Mouse (Mus musculus): ENCODE measurements at regions not wholly inside any gene's neighbourhood (a gene's known extent, or its start where the extent isn't known, plus 50 kb on each side); places are given as distances from the start of the nearest gene placed in this dataset.

- Histone ChIP-seq H3K9ac (no peak overlapping the region), H3K36me3 (no peaks in the 10 kb centered on the region), H3K9me3 (no peaks in the 10 kb centered on the region), H3K4me2 (replicated peaks) (no peak overlapping the region), H3K27me3 (replicated peaks) (no peaks in the 10 kb centered on the region), H3K27ac (no peak overlapping the region), H3K4me1 (no peaks in the 10 kb centered on the region; the same call in 1 of the 2 replicates), H3K4me3 (no peak overlapping the region)
- no peak for ATAC-seq (ENCODE audit: low FRiP score, low read depth)
- WGBS = 72% methylated on average over 3 of the region's 3 CpGs
These were observed 81.7 kb upstream of the Cpeb2 start for GRCm38 (mm10) chr5:43151099-43151774.

- no peaks in the 10 kb centered on the region for H3K36me3 ChIP-seq
- H3K4me2 ChIP-seq (replicated peaks) = no peak overlapping the region
- no peaks in the 10 kb centered on the region; the same call in 1 of the 2 replicates for H3K4me1 ChIP-seq
- no peak overlapping the region for H3K4me3 ChIP-seq
- no peak for ATAC-seq (ENCODE audit: low FRiP score, low read depth)
- no peak overlapping the region for H3K9ac ChIP-seq
- 43% methylated on average over 8 of the region's 8 CpGs for WGBS
- H3K27ac ChIP-seq = no peak overlapping the region
- H3K9me3 ChIP-seq = no peaks in the 10 kb centered on the region
- no peaks in the 10 kb centered on the region for H3K27me3 ChIP-seq (replicated peaks)
These were observed 80.8 kb upstream of the Cpeb2 start for GRCm38 (mm10) chr5:43152119-43152611.

GRCm38 (mm10) chr5:43152881-43153280 is 80.1 kb upstream of the Cpeb2 start:
- Histone ChIP-seq H3K4me3 (no peak overlapping the region), H3K36me3 (no peaks in the 10 kb centered on the region), H3K9me3 (no peaks in the 10 kb centered on the region), H3K27me3 (replicated peaks) (no peaks in the 10 kb centered on the region), H3K4me2 (replicated peaks) (no peak overlapping the region), H3K9ac (no peak overlapping the region), H3K27ac (no peak overlapping the region), H3K4me1 (no peaks in the 10 kb centered on the region; the same call in 1 of the 2 replicates)
- no peak for ATAC-seq (ENCODE audit: low FRiP score, low read depth)
- WGBS = 63% methylated on average over 1 of the region's 1 CpGs

- Histone ChIP-seq H3K4me2 (replicated peaks) (no peak overlapping the region), H3K27ac (no peak overlapping the region), H3K4me3 (no peak overlapping the region), H3K4me1 (no peaks in the 10 kb centered on the region), H3K27me3 (replicated peaks) (no peaks in the 10 kb centered on the region), H3K9me3 (no peaks in the 10 kb centered on the region), H3K9ac (no peak overlapping the region), H3K36me3 (no peaks in the 10 kb centered on the region)
- no peak for ATAC-seq (ENCODE audit: low FRiP score, low read depth)
- 84% methylated on average over 3 of the region's 3 CpGs for WGBS
These were observed 76.2 kb upstream of the Cpeb2 start for GRCm38 (mm10) chr5:43156771-43157170.

- H3K27ac ChIP-seq = no peak overlapping the region
- H3K36me3 ChIP-seq = no peaks in the 10 kb centered on the region
- 85% methylated on average over 6 of the region's 6 CpGs for WGBS
- no peaks in the 10 kb centered on the region for H3K9me3 ChIP-seq
- no peak for ATAC-seq (ENCODE audit: low FRiP score, low read depth)
- H3K4me1 ChIP-seq = no peaks in the 10 kb centered on the region
- H3K9ac ChIP-seq = no peak overlapping the region
- no peaks in the 10 kb centered on the region for H3K27me3 ChIP-seq (replicated peaks)
- no peak overlapping the region for H3K4me2 ChIP-seq (replicated peaks)
- no peak overlapping the region for H3K4me3 ChIP-seq
These were observed 72.8 kb upstream of the Cpeb2 start for GRCm38 (mm10) chr5:43160140-43160539.

- H3K9me3 ChIP-seq = no peaks in the 10 kb centered on the region
- H3K4me1 ChIP-seq = no peaks in the 10 kb centered on the region
- no peak overlapping the region for H3K4me2 ChIP-seq (replicated peaks)
- H3K27me3 ChIP-seq (replicated peaks) = no peaks in the 10 kb centered on the region
- H3K9ac ChIP-seq = no peak overlapping the region
- WGBS = 86% methylated on average over 8 of the region's 8 CpGs
- no peak for ATAC-seq (ENCODE audit: low FRiP score, low read depth)
- no peak overlapping the region for H3K4me3 ChIP-seq
- H3K36me3 ChIP-seq = no peaks in the 10 kb centered on the region
- no peak overlapping the region for H3K27ac ChIP-seq
These were observed 51.5 kb upstream of the Cpeb2 start for GRCm38 (mm10) chr5:43181475-43181874.
